In genomic region chr10:81600738-81601203, GRCm38 (mm10) we compare ENCODE assay signal across 7 mouse cellular contexts. TPM values are rescaled to one million over a fixed set of nuclear protein-coding genes. Genes with fewer than 3 reads are reported as not detected.
DNase-seq lines count a peak whose midpoint lies in the region; ATAC-seq and TF ChIP-seq lines count a peak whose summit lies in the region.

Gene Tle6 (minus strand): TSS chr10:81601073.

- peak within 1 kb of the TSS; percentile 47; the same call in 1 of the 2 replicates for H3K9ac ChIP-seq in embryonic facial prominence, embryonic 13.5 days
- peak within 1 kb of the TSS; percentile 7 for H3K9ac ChIP-seq in heart, adult 2 months (ENCODE audit: low read depth, low read length)
- 0 out of 2 replicates have a peak within 1 kb of the TSS, but pooled peaks have one; percentile 25 for H3K9ac ChIP-seq in limb, embryonic 13.5 days
- peak within 1 kb of the TSS; percentile 38; the same call in 1 of the 2 replicates for H3K9ac ChIP-seq in midbrain, embryonic 16.5 days (ENCODE audit: low read depth, low read length)

- peak within 1 kb of the TSS; percentile 81 for H3K27ac ChIP-seq in embryonic facial prominence, embryonic 13.5 days
- peak within 1 kb of the TSS; percentile 55 for H3K27ac ChIP-seq in heart, adult 2 months
- no peak within 1 kb of the TSS; the same call in 1 of the 2 replicates for H3K27ac ChIP-seq in limb, embryonic 13.5 days
- no peak within 1 kb of the TSS for H3K27ac ChIP-seq in midbrain, embryonic 16.5 days (ENCODE audit: low read length)

- no peaks in the 10 kb centered on the region for H3K36me3 ChIP-seq in embryonic facial prominence, embryonic 13.5 days
- no peaks in the 10 kb centered on the region for H3K36me3 ChIP-seq in heart, adult 2 months (ENCODE audit: control insufficient read depth, insufficient read depth, low read length)
- no peaks in the 10 kb centered on the region for H3K36me3 ChIP-seq in limb, embryonic 13.5 days
- H3K36me3 ChIP-seq in midbrain, embryonic 16.5 days (ENCODE audit: control insufficient read depth, insufficient read depth, low read length) = no peaks in the 10 kb centered on the region

- peak; percentile 82 for ATAC-seq in embryonic facial prominence, embryonic 13.5 days (ENCODE audit: insufficient number of reproducible peaks, insufficient read depth, low FRiP score, low TSS enrichment, low read depth)
- peak; percentile 83 for ATAC-seq in limb, embryonic 13.5 days (ENCODE audit: low FRiP score, low read depth)
- peak; percentile 69 for ATAC-seq in midbrain, embryonic 16.5 days

- DNase-seq in adrenal gland, postnatal 36 days = peak; percentile 96 to 97
- DNase-seq in heart, adult 2 months = peak; percentile 93 to 94
- DNase-seq in kidney, adult 8-10 months = peak; percentile 95
- peak; percentile 72 to 92 for DNase-seq in spleen, postnatal 10 days (ENCODE audit: low spot score in 2 of 2)

- no peaks in the 10 kb centered on the region for H3K27me3 ChIP-seq in embryonic facial prominence, embryonic 13.5 days
- no peaks in the 10 kb centered on the region for H3K27me3 ChIP-seq in heart, adult 2 months (ENCODE audit: control insufficient read depth, insufficient read depth, low read length)
- no peaks in the 10 kb centered on the region for H3K27me3 ChIP-seq in limb, embryonic 13.5 days
- peaks cover 7% of the 10 kb centered on the region; the same call in 1 of the 2 replicates for H3K27me3 ChIP-seq in midbrain, embryonic 16.5 days (ENCODE audit: control insufficient read depth, insufficient read depth, low read depth, low read length)

- H3K4me3 ChIP-seq in embryonic facial prominence, embryonic 13.5 days = peak within 1 kb of the TSS; percentile 35
- peak within 1 kb of the TSS; percentile 42 for H3K4me3 ChIP-seq in heart, adult 2 months
- peak within 1 kb of the TSS; percentile 30 for H3K4me3 ChIP-seq in limb, embryonic 13.5 days
- H3K4me3 ChIP-seq in midbrain, embryonic 16.5 days (ENCODE audit: low read depth, low read length) = peak within 1 kb of the TSS; percentile 27

- TF ChIP-seq POLR2A in heart, adult 2 months (IDR thresholded peaks at IDR 0.05; ENCODE audit: insufficient read depth, low read depth, low read length) = 0 out of 2 replicates have a peak, but pooled peaks have one; percentile 24

- peaks cover 70% of the 10 kb centered on the region for H3K4me1 ChIP-seq in embryonic facial prominence, embryonic 13.5 days
- H3K4me1 ChIP-seq in heart, adult 2 months (ENCODE audit: control insufficient read depth, insufficient read depth, low read length) = peaks cover 13% of the 10 kb centered on the region
- peaks cover 76% of the 10 kb centered on the region for H3K4me1 ChIP-seq in limb, embryonic 13.5 days
- peaks cover 34% of the 10 kb centered on the region for H3K4me1 ChIP-seq in midbrain, embryonic 16.5 days (ENCODE audit: control insufficient read depth, insufficient read depth, low read length)

- no peak for TF ChIP-seq CTCF in heart, adult 2 months (IDR thresholded peaks at IDR 0.05)

- TF ChIP-seq EP300 in heart, adult 2 months (IDR thresholded peaks at IDR 0.05; ENCODE audit: insufficient read depth, low read depth, low read length) = no peak

- intact Hi-C loops in heart, adult 2 months (cut with DNase I) = no loop called here

- no peaks in the 10 kb centered on the region for H3K79me2 ChIP-seq in heart, adult 2 months (replicated peaks; ENCODE audit: control insufficient read depth, insufficient read depth, low read length)

- no peaks in the 10 kb centered on the region for H3K9me3 ChIP-seq in embryonic facial prominence, embryonic 13.5 days
- H3K9me3 ChIP-seq in limb, embryonic 13.5 days = no peaks in the 10 kb centered on the region
- H3K9me3 ChIP-seq in midbrain, embryonic 16.5 days (replicated peaks; ENCODE audit: control insufficient read depth, low read length, poor library complexity, severe bottlenecking) = no peaks in the 10 kb centered on the region

- WGBS in embryonic facial prominence, embryonic 13.5 days = under 1% methylated on average over 28 of the region's 28 CpGs
- WGBS in heart, adult 2 months = 1% methylated on average over 28 of the region's 28 CpGs
- WGBS in limb, embryonic 13.5 days = 0% methylated on average over 28 of the region's 28 CpGs
- WGBS in midbrain, embryonic 16.5 days = under 1% methylated on average over 28 of the region's 28 CpGs

- peak within 1 kb of the TSS; percentile 61 for H3K4me2 ChIP-seq in embryonic facial prominence, embryonic 13.5 days
- H3K4me2 ChIP-seq in limb, embryonic 13.5 days (replicated peaks) = peak within 1 kb of the TSS; percentile 60
- peak within 1 kb of the TSS; percentile 72 for H3K4me2 ChIP-seq in midbrain, embryonic 16.5 days (ENCODE audit: low read length)

RNA-seq across cellular contexts. Expression of gene Tle6, which starts in this region (rescaled TPM):
- total RNA-seq in adrenal gland, postnatal 36 days (2021) = 10 to 100 TPM; 19.2 to 38.3 TPM
- polyA plus RNA-seq in embryonic facial prominence, embryonic 13.5 days (2015; fragmentation: Nextera tagmentation; extraction: Ambion mirVana) = 12.8 and 17.2 TPM in 2 replicates
- total RNA-seq in heart, adult 2 months (2021) = 1 to 10 TPM; 5.1 to 7.7 TPM
- polyA plus RNA-seq in heart, adult 2 months (2012; rRNA removed) = 19.0 and 20.1 TPM in 2 replicates
- polyA plus RNA-seq in limb, embryonic 13.5 days (2015; fragmentation: Nextera tagmentation; extraction: Ambion mirVana) = 13.8 and 18.4 TPM in 2 replicates
- 4.3 and 5.2 TPM in 2 replicates for polyA plus RNA-seq in midbrain, embryonic 16.5 days (2015; fragmentation: Nextera tagmentation; extraction: Ambion mirVana)

Comparison
In these comparisons a context has a peak if more than half of its experiments do, and no peak if none do; other contexts are left out.
1. H3K27ac ChIP-seq: peak in embryonic facial prominence, embryonic 13.5 days (single experiment) and heart, adult 2 months (single experiment); none in limb, embryonic 13.5 days (single experiment) and midbrain, embryonic 16.5 days (single experiment).
2. Peak in every context shown above with its lines, with median percentiles within 50 percentile points of each other: DNase-seq, ATAC-seq, H3K4me2 ChIP-seq, H3K4me3 ChIP-seq and H3K9ac ChIP-seq.